Mouse (Mus musculus) ovary, adult 10 weeks (tissue): ENCODE results near the gene Prr30. TPM values are rescaled to one million over a fixed set of nuclear protein-coding genes. Genes with fewer than 3 reads are reported as not detected.

Source experiments
- polyA plus RNA-seq: library from polyadenylated mRNA; stranded (reverse); fragments of 350-450 nt; fragmentation: Illumina TruSeq; extraction: RNeasy Lipid Tissue Mini Kit (QIAGEN cat#74804); gene quantifications from one replicate; pipeline ENCODE4 v1.2.3, GENCODE M21; 2014

Prr30 gene
- polyA plus RNA-seq, result not detected

DNA sequence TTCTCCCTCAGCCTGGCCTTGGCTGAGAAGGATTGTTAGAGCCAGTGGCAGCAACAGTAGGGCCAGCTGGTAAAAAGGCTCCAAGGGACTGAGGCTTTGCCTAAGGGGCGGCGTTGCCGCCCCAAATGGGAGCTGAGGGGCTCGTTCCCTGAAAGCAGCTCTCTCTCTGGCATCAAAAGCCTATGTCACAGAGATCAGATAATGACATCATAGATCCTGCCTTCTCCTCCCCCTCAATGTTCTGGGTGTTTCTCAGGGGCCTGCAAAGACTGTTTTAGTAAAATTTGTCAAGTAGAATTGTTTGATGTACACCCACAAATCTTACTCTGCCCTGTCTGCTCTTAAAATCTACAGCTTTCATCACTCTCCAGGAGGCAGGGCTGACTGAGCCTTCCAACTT is at the start of gene Prr30:
Gene Prr30 (minus strand): TSS at position 101 of the 400 bp plus-strand sequence.

